Mouse (Mus musculus) liver, embryonic 13.5 days (tissue): Measurements from ENCODE around the gene Cdk10. TPM values are rescaled to one million over a fixed set of nuclear protein-coding genes. Genes with fewer than 3 reads are reported as not detected.
"Not testable (repeated sequence)": the region's sequence is repeated elsewhere in the genome, so short reads cannot be mapped to it uniquely, and the experiment has no call there.

Source experiments
- ATAC-seq: fragments of 200-750 bp; cut with Nextera tagmentation; 2 replicates; pipeline ENCODE4 v1.8.0; 2017; ENCODE audit warnings: low read depth, mild to moderate bottlenecking, moderate number of reproducible peaks, moderate library complexity
- DNase-seq: peaks from one replicate; pipeline ENCODE4 v3.0.0; 2022
- H3K27ac ChIP-seq: fragments of 300-500 bp; sonication (generic); 2 replicates; pipeline ENCODE4 v1.5.1; 2015; ENCODE audit warnings: moderate library complexity, mild to moderate bottlenecking, inconsistent platforms
- H3K27me3 ChIP-seq: fragments of 300-500 bp; sonication (generic); 2 replicates; pipeline ENCODE4 v1.6.1; 2015; ENCODE audit warnings: mild to moderate bottlenecking, inconsistent platforms
- H3K36me3 ChIP-seq: fragments of 300-500 bp; sonication (generic); 2 replicates; pipeline ENCODE4 v1.6.1; 2015; ENCODE audit warnings: mild to moderate bottlenecking, inconsistent platforms
- H3K4me1 ChIP-seq: fragments of 300-500 bp; sonication (generic); replicated peaks from 2 replicates; pipeline ENCODE4 v1.6.1; 2015; ENCODE audit warnings: inconsistent platforms
- H3K4me2 ChIP-seq: fragments of 300-500 bp; sonication (generic); 2 replicates; pipeline ENCODE4 v1.6.1; 2015; ENCODE audit warnings: inconsistent platforms, mild to moderate bottlenecking, moderate library complexity
- H3K4me3 ChIP-seq: fragments of 300-500 bp; sonication (generic); replicated peaks from 2 replicates; pipeline ENCODE4 v1.5.1; 2015; ENCODE audit warnings: mild to moderate bottlenecking, inconsistent platforms
- H3K9ac ChIP-seq: fragments of 300-500 bp; sonication (generic); 2 replicates; pipeline ENCODE4 v1.6.1; 2015; ENCODE audit warnings: mild to moderate bottlenecking, inconsistent platforms
- H3K9me3 ChIP-seq: fragments of 300-500 bp; sonication (generic); replicated peaks from 2 replicates; pipeline ENCODE4 v1.6.1; 2016; ENCODE audit warnings: inconsistent platforms
- WGBS: fragments of 180-500 bp; shearing (Covaris S2); methylation state at CpG from one replicate; pipeline ENCODE4 v1.1.7; 2015; ENCODE audit not compliant: insufficient replicate concordance; 5-methylcytosine and 5-hydroxymethylcytosine counted together
- polyA plus RNA-seq: library from polyadenylated mRNA; unstranded; fragments of >200 nt; fragmentation: Nextera tagmentation; extraction: Ambion mirVana; gene quantifications from 2 replicates; pipeline ENCODE4 v1.2.1, GENCODE M21; 2015

Cdk10 gene
- 11.8 and 12.0 TPM in 2 replicates for polyA plus RNA-seq

DNA sequence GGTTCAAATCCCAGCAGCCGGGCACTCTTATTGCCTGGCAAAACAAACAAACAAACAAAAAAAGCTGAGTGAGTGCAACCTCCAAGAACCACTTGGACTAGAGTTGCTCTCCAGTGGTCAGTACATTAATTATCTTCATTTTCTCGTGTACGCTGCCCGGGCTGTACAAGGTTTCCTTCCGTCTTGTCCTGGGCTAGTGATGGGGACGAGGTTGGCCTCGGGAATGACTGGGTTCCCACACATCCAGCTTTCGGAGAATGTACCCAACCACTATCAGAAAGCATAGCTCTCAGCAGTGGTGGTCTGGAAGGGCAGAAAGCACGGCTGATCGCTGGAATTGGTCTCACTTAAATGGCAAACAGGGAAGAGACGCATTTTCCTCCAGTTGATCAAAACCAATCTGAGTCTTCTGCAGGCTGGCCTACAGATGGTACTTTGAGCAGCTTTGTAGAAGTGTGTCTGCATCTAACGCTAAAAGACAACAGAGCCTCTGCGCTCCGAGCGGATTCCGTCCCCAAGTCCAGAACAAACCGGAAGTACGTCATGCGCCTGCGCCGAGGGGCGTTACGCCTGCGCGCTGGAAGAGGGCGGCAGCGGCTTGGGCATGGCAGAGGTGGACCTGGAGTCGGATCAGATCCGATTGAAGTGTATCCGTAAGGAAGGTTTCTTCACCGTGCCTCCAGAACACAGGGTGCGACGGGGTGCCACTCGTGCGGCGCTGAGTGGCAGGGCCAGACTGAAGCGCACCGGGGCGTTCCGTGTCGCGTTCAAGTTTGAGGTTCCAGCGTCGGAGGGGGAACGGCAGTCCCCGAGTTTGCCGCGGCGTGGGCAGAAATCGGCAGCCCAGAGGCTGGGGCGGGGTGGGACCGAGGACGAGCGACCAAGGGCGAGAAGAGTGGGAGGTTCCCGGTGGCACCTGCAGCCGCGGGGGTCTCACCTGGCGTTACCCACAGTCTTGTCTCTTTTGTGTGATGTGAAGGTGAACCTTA lies at the start of gene Cdk10:
Gene Cdk10, plus strand, starts transcription at position 565 of the 989 bp plus-strand sequence.
- no peaks in the 10 kb centered on the region for H3K27me3 ChIP-seq
- H3K4me3 ChIP-seq = peak within 1 kb of the TSS; percentile 71
- peak; percentile 89 for DNase-seq
- peak within 1 kb of the TSS; percentile 79 for H3K9ac ChIP-seq
- H3K36me3 ChIP-seq = peaks cover 26% of the 10 kb centered on the region; the same call in 1 of the 2 replicates
- H3K27ac ChIP-seq = peak within 1 kb of the TSS; percentile 79
- H3K4me1 ChIP-seq = peaks cover 19% of the 10 kb centered on the region
- no peaks in the 10 kb centered on the region for H3K9me3 ChIP-seq
- peak; percentile 88 for ATAC-seq
- H3K4me2 ChIP-seq = peak within 1 kb of the TSS; percentile 87
- WGBS = 2% methylated on average over 59 of the region's 59 CpGs

DNA sequence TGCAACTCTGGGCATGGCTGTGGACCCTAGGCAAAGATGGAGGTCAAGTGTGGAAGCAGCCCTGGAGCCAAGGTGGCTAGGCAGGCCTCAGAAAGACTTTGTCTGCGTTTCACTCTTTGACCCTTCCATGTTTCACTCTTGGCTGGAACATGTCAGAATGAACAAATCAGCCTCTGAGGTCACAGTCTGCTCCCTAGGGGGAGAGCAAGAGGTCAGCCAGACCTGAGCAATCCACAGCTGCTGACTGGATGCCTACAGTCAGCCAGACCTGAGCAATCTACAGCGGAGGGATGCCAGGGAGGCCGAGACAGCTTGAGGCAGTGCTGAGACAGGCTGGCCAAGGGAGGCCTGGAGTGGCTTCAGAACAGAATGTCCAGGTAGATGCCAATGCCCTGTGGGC lies 43.3 kb upstream of the Cdk10 start:
- peak; percentile 50 for ATAC-seq
- Histone ChIP-seq H3K27me3 (peaks cover 10% of the 10 kb centered on the region; the same call in 1 of the 2 replicates), H3K36me3 (no peaks in the 10 kb centered on the region), H3K9ac (no peak overlapping the region), H3K4me2 (no peak overlapping the region), H3K4me1 (peaks cover 3% of the 10 kb centered on the region; the same call in 1 of the 2 replicates), H3K9me3 (peaks cover 11% of the 10 kb centered on the region; the same call in 1 of the 2 replicates), H3K4me3 (no peak overlapping the region), H3K27ac (0 out of 2 replicates have a peak overlapping the region, but pooled peaks have one; percentile 1)
- WGBS = 70% methylated on average over 3 of the region's 3 CpGs
- no peak for DNase-seq

DNA sequence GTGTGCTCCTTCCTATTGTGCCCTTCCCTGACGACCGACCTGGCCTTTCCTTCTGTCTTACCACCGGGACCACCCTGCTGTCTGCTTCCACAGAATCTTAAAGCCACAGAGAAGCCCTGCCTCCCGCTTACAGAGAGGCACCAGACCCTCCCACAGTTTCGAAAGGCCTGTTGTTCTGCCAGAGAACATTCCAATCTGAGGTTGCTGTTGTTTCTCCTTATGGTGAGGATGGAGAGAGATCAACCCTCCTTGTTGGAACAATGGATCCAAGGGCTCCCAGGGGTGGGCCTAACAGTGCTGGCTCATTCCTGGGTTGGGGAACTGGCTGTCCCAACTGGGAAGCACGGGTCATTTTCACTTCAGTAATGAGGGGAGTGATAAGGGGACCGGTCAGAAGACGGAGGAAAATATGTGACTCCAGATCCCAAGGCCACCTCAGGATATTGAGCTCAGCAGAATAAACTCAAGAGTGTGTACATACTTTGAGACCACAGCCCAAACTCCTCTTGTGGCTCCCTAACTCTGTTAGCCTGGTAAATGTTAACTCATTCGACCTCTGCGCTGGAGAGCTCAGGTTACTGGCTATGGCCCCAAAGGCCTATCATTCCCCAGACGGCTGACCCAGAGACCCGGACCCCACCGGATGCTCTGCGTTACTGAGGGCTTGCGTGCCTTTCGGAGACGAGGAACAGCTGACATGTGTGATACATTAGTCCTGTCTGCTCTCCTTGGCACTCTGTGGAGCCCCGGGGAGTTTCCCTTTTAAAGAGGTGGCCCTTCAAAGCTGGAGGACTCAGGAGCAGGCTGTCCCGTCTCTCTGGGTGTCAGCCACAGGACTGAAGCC lies 38.9 kb upstream of the Cdk10 start, which contains the start of gene Dpep1:
Gene Dpep1, plus strand, starts transcription at position 677 of the 844 bp plus-strand sequence.
- H3K9ac ChIP-seq = no peak within 1 kb of the TSS
- peaks cover 16% of the 10 kb centered on the region; the same call in 1 of the 2 replicates for H3K27me3 ChIP-seq
- DNase-seq (no peak), ATAC-seq (no peak)
- no peak within 1 kb of the TSS for H3K4me3 ChIP-seq
- peaks cover 28% of the 10 kb centered on the region for H3K4me1 ChIP-seq
- WGBS = 55% methylated on average over 19 of the region's 19 CpGs
- no peaks in the 10 kb centered on the region for H3K9me3 ChIP-seq
- H3K4me2 ChIP-seq = no peak within 1 kb of the TSS
- H3K27ac ChIP-seq = no peak within 1 kb of the TSS
- H3K36me3 ChIP-seq = no peaks in the 10 kb centered on the region

DNA sequence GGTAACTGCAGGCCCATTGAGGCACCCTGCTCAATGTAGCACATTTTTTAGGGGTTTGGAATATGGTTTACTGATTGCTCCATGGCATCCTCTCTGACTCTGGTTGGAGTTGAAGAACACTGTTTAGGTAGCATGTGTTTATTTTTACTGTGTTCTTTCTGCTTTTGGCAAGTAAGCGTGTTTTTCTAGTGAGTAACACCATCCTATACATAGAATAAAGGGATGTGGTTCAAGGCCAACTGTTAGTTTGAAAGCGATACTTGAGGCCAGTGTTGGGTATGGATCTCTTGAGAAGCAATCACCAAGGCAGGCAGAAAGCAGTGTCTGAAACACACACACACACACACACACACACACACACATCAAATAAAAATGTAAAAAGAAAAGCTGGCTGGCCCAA lies 36.6 kb upstream of the Cdk10 start:
- no peaks in the 10 kb centered on the region for H3K9me3 ChIP-seq
- H3K36me3 ChIP-seq = no peaks in the 10 kb centered on the region
- peaks cover 16% of the 10 kb centered on the region; the same call in 1 of the 2 replicates for H3K27me3 ChIP-seq
- H3K4me1 ChIP-seq = peaks cover 31% of the 10 kb centered on the region
- DNase-seq = no peak
- ATAC-seq = no peak
- H3K4me2 ChIP-seq = no peak overlapping the region
- H3K4me3 ChIP-seq = no peak overlapping the region
- whole genome bisulfite sequencing = 70% methylated on average over 2 of the region's 2 CpGs
- H3K27ac ChIP-seq = no peak overlapping the region
- H3K9ac ChIP-seq = no peak overlapping the region

DNA sequence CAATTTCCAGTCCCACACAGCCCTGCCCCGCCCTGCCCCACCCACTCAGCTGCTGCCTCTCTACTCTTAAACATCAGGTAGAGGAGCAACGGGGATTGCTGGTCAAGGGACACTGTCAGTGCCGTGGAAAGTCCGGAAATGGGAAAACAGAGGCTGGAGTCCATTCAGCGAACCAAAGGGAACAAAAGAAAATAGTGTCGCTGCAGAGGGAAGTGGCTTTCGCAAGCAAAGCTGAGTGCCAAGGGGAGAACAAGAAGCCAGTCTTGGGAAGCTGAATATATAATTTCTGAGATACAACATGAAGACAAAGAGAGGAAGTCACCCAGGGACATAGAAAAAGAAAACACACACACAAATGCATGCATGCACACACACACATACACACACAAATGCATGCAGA lies 35.8 kb upstream of the Cdk10 start:
- Histone ChIP-seq H3K9ac (no peak overlapping the region), H3K9me3 (no peaks in the 10 kb centered on the region), H3K27me3 (peaks cover 9% of the 10 kb centered on the region; the same call in 1 of the 2 replicates), H3K4me2 (no peak overlapping the region), H3K4me3 (no peak overlapping the region), H3K27ac (no peak overlapping the region), H3K4me1 (peaks cover 31% of the 10 kb centered on the region), H3K36me3 (no peaks in the 10 kb centered on the region)
- DNase-seq = no peak
- ATAC-seq = no peak
- WGBS = 51% methylated on average over 7 of the region's 7 CpGs

DNA sequence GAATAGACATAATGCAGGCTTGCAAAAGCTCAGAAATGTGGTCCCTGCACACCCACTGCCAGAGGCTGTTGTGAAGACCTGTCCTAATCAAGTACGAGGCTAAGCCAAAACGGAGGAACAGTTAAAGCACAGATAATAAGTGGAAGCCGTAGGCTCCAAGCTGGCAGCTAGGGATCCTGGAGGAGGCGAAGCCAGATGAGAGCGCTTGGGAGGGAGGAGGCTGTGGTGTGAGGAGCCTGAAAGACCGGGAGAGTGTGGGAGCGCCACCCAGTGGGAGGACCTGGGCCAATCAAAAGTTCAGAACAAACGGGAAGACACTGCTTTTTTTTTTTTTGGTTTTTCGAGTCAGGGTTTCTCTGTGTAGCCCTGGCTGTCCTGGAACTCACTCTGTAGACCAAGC lies 34.0 kb upstream of the Cdk10 start:
- H3K9ac ChIP-seq = no peak overlapping the region

DNA sequence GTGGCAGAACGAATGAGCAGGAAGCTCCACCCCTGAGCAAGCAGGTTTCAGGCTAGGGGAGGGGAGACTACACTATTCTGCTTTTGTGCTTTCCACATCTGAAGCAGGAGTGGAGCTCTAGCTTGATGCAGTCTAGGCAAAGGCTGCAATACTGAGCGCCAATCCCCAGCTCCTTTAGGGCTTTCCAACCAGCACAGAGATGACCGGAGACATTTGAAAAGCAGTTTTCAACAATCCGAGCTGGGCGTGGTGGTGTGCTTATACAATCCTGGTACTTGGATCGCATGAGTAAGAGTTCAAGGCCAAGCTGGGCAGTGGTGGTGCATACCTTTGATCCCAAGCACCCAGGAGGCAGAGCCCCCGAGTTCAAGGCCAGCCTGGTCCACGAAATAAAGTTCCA lies 32.7 kb upstream of the Cdk10 start:
- H3K4me1 ChIP-seq = peaks cover 37% of the 10 kb centered on the region
- ATAC-seq (no peak), DNase-seq (no peak)
- H3K4me2 ChIP-seq = no peak overlapping the region
- WGBS = 50% methylated on average over 8 of the region's 8 CpGs
- no peak overlapping the region for H3K27ac ChIP-seq
- H3K27me3 ChIP-seq = peaks cover 14% of the 10 kb centered on the region
- H3K36me3 ChIP-seq = no peaks in the 10 kb centered on the region
- no peaks in the 10 kb centered on the region for H3K9me3 ChIP-seq
- H3K4me3 ChIP-seq = no peak overlapping the region
- no peak overlapping the region for H3K9ac ChIP-seq

More for the DNA sequence above, 34.0 kb upstream of the Cdk10 start:
- Histone ChIP-seq H3K27ac (no peak overlapping the region), H3K36me3 (no peaks in the 10 kb centered on the region), H3K4me2 (0 out of 2 replicates have a peak overlapping the region, but pooled peaks have one; percentile 4), H3K27me3 (peaks cover 16% of the 10 kb centered on the region), H3K4me3 (no peak overlapping the region), H3K4me1 (peaks cover 30% of the 10 kb centered on the region), H3K9me3 (no peaks in the 10 kb centered on the region)
- WGBS = 2% methylated on average over 9 of the region's 9 CpGs
- ATAC-seq (peak; percentile 49; the same call in 1 of the 2 replicates), DNase-seq (peak; percentile 62)

DNA sequence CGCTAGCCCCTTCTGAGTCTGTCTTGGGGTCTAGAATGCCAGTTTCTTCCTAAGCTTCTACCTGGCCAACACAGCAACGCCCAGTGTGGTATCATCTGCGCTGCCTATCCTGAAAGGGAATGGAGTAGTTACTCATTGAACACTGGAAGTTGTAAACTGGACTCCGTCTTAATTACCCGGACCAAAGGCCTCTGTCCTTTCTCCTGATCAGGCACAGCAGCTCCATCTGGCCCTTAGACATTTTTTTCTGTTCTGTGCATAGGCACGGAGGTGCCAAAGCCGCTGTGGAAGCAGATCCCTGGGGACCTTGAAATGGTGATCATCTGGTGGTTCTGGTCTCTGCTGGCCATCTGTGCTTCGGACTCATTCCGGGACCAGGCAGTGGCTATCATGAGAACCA lies 30.9 kb upstream of the Cdk10 start:
- Histone ChIP-seq H3K4me3 (no peak overlapping the region), H3K9me3 (no peaks in the 10 kb centered on the region), H3K27me3 (peaks cover 10% of the 10 kb centered on the region), H3K36me3 (no peaks in the 10 kb centered on the region), H3K4me1 (peaks cover 42% of the 10 kb centered on the region), H3K9ac (no peak overlapping the region), H3K4me2 (no peak overlapping the region), H3K27ac (no peak overlapping the region)
- WGBS = 77% methylated on average over 9 of the region's 9 CpGs
- no peak for DNase-seq
- no peak for ATAC-seq

DNA sequence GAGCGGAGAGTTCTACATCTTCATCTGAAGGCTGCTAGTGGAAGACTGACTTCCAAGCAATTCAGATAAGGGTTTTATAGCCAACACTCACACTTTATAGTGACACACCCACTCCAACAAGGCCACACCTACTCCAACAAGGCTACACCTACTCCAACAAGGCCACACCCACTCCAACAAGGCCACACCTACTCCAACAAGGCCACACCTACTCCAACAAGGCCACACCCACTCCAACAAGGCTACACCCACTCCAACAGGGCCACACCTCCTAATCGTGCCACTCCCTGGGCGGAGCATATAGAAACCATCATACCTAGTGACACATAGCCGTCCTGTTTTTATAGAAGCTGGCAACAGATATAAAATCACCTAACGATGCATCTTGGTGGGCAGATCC lies 27.6 kb upstream of the Cdk10 start:
- Histone ChIP-seq H3K4me1 (peaks cover 20% of the 10 kb centered on the region), H3K27me3 (peaks cover 16% of the 10 kb centered on the region), H3K27ac (peak overlapping the region; percentile 36; the same call in 1 of the 2 replicates)
- peak; percentile 77 for DNase-seq
- not testable (repeated sequence) for H3K4me2 ChIP-seq, H3K9ac ChIP-seq, H3K36me3 ChIP-seq, H3K9me3 ChIP-seq, H3K4me3 ChIP-seq
- 48% methylated on average over 5 of the region's 5 CpGs for WGBS
- peak; percentile 75 for ATAC-seq

DNA sequence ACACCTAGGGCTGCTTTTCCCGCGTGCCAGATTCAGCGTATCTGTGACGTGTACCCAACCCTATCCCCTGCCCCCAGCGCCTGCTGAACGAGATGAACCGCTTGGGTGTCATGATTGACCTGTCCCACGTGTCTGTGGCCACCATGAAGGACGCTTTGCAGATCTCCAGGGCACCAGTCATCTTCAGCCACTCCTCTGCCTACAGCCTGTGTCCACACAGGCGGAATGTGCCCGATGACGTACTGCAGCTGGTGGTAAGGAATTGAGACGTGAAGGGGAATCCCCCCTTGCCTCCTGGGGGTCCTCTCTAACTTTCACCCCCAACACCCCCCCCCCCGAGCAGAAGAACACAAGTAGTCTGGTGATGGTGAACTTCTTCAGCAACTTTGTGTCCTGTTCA lies 24.8 kb upstream of the Cdk10 start:
- ATAC-seq = no peak
- H3K9me3 ChIP-seq = no peaks in the 10 kb centered on the region
- no peak overlapping the region for H3K4me2 ChIP-seq
- peaks cover 7% of the 10 kb centered on the region for H3K27me3 ChIP-seq
- no peak overlapping the region for H3K27ac ChIP-seq
- peaks cover 20% of the 10 kb centered on the region for H3K4me1 ChIP-seq
- DNase-seq = no peak
- no peak overlapping the region for H3K4me3 ChIP-seq
- no peak overlapping the region for H3K9ac ChIP-seq
- 58% methylated on average over 14 of the region's 14 CpGs for WGBS
- peaks cover 10% of the 10 kb centered on the region for H3K36me3 ChIP-seq

DNA sequence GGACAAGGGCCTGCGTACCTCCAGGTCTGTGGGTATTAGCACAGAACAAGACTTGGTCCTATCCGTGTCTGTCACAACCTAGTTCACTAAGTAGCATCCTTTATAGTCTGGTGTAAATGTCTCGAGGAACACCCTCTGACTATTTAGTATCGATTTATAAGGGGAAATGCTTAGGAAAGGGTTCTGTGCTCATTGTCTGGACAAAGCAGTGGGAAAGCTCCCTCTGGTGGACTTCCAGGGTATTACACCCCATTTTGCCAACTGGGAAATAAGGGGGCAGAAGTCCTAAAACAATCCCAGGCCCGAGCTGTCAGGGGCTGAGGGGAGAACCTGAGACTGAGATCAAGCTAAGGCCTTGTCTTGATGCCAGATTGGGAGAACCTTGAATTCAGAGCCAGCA lies 22.4 kb upstream of the Cdk10 start:
- Histone ChIP-seq H3K36me3 (peaks cover 31% of the 10 kb centered on the region), H3K4me2 (no peak overlapping the region), H3K4me3 (no peak overlapping the region), H3K27ac (no peak overlapping the region), H3K9me3 (no peaks in the 10 kb centered on the region), H3K4me1 (peaks cover 7% of the 10 kb centered on the region), H3K9ac (no peak overlapping the region), H3K27me3 (peaks cover 5% of the 10 kb centered on the region)
- no peak for ATAC-seq
- DNase-seq = peak; percentile 54
- WGBS = 22% methylated on average over 5 of the region's 5 CpGs
